Mouse (Mus musculus) activated CD4-positive, CD25-positive, alpha-beta regulatory T cell, adult 4 months (primary cell): Measurements from ENCODE around the gene Arl16. TPM values are rescaled to one million over a fixed set of nuclear protein-coding genes. Genes with fewer than 3 reads are reported as not detected.

Experiments
- ATAC-seq: one replicate; pipeline ENCODE4 v1.8.0; 2017
- polyA plus RNA-seq, 2 experiments: library from polyadenylated mRNA; unstranded; fragments of 100-300 nt; shearing (Covaris generic); gene quantifications; one replicate each; pipeline ENCODE4 v1.2.1; 2017

The Arl16 gene
- polyA plus RNA-seq, 2 experiments from 2014 or later = 24.4 to 30.8 TPM

DNA sequence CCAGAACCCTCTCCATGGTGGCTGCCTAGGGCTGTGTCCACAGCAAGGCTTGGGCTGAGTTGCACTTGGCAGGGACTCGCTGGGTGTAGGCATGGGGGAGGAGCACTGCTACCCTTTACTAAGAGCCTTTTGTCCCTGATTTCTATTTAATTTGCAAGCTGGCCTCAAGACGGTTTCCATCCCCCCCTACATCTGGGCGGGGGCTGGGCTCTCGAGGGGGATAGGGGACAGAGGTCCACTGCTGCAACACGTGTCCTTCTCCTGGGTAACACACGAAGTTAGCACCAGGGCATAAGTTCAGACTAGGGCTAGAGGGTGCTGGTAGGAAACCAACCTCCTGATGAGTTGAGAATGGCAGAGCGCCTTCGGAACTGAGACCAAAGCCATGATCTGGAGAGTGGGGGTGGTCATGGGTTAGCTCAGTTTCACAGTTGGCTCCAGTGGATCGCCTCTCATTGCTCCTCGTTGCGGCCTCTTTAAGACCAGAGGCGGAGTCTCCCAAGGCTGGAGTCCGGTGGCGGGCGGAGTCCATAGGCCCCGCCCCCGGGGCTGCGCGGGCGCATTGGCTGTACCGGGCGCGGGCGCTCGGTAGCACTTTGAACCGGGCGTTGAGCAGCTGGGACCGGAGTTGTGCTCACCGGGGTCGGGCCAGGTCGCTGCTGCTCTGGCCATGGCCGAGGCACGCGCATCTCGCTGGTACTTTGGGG, 24.1 kb upstream of the Arl16 start, which contains the start of gene Slc25a10:
Slc25a10 (plus strand) TSS at position 524 of the 707 bp plus-strand sequence.
- ATAC-seq = peak; percentile 67

DNA sequence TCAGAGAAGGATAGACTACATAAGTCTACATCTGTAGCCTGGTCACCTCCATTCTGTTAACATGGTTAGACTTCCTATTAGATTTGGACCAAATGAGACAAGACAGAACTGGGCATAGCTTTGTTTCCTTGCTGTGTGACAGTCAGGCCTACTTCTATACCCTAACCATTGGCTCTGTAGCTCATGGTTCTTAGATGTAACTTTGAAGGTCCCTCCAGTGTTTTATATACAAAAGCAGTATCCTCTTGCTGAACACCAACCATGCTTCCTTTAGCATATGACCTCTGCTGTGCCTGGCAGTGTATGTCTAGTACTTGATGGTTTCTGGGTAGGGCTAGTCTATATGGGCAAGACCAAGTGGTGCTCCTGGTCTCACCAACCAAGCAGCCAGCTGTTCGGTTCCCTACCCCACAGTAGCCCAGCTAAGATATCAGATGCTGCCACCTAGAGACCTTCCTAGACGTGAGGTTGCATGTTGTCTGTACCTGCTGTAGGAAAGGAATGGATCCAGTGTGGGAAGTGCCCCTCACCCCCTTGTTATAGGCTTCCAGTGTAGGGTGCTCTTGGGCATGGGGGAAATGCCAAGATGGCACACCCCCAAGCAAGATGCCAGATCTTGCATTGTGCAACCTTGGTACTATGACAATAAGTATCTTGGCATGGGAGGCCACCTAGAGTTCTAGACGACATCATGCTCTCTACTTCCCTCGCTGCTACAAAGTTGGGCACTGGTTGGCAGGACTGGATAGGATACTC, 23.1 kb upstream of the Arl16 start:
- ATAC-seq = no peak

DNA sequence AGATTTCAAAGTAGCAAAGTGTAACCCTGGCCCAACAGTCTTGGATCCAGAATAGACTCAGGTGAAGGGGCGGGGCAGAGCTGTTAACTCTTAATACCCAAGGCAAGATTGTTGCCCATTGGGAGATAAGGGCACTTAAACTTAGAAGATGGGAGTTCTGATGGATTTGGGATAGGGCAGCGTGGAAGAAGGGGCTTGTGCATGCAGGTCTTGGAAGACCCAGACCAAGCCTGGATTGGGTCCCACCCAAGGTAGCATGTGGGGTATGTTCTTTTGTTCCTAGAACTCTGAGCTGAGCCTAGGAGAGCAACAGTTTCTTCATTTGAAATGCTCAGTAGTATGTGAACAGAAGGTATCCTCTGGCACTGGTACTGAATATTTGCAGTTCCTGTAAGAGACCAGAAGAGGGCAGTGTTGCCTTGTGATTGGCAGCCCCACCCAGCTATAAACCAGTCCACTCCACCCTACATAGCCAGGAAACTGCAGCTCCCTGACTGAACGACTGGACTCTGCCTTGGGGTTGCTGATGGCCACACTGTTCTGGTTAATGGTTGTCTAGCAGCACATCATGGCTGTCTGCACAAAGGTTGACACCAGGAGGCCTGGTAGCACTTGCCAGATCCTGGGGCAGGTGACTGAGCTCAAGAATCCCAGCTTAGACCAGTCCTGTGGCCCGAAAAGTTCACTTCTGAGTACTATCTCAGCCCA, 21.8 kb upstream of the Arl16 start:
- ATAC-seq = no peak

- no peak for ATAC-seq
Observed at GRCm38 (mm10) chr11:120488516-120488915, 21.1 kb upstream of the Arl16 start.

- ATAC-seq = no peak
Observed at GRCm38 (mm10) chr11:120485251-120485650, 17.8 kb upstream of the Arl16 start.

DNA sequence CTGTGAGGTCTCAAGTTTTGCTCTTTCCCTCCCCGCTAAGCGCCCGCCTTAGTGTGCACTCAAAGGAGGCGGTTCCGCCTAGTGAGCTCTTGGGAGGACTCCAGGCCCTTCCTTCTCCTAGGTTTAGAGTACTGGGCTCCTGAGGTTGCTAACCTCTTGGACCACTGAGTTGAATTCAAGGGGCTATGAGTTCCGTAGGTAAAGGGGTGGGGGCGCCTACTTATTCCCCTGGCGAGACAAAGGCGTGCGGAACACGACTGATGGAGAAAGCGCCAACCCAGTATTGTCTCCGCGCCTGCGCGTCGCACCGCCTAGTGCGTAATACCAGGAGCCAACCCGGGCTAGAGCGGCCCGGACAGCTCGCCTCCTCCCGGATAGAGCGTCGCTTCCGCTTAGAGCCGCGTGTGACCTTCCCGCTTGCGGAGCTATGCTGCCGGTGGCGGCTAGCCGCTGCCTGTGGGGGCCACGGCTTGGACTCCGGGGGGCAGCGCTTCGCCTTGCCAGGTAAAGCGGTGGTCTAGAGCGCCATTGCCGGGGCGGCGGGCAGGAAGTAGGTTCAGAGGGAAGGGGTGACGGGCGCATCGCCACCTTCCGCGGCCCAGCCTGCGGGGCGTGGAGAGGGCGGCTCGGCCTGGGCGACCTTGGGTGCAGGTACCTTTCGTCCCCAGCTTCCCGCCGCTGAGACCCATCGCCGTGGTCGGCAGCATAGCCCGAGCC, 17.0 kb upstream of the Arl16 start, which contains the start of gene Mrpl12:
Mrpl12 (plus strand) TSS at position 349 of the 717 bp plus-strand sequence.
- peak; percentile 94 for ATAC-seq

DNA sequence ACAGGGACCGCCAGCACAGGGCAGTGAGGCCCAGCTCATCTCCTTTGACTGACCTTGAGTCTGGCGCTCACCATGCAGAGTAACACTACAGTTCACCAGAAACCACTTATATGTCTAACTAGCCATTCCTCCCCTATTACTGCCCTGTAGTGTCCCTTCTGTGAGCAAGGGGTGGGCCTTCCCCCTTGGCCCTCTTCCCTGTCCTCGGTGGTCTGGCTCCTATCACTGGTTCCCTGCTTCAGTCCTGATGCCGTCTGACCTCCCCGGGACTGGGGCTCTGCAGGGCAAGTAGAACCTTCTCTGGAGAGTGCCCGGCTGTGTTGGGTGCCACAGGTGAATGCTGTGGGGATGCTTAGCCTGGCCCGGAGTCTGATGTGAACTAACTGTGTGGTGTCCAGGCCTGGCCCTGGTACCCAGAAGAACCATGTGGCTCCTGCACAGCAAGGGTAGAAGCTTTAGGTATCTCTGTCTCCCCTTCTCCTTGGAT, 16.1 kb upstream of the Arl16 start:
- ATAC-seq = no peak

DNA sequence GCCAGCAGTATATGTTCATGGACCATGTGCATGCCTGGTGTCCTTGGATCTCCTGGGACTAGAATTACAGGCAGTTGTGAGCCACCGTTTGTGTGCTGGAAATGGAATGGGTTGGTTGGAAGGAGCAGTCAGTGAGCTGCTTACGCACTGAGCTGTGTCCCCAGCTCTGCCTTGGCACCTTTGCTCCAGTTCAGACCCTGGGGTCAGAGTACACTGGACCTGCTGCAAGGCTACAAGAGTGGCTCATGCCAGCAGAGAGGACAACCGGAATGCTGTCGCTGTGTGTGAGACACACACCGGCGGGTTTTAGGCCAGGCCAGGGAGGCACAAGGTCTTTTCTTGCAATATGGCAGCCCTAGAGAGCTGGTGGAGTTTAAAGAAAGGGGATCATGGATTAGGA, 4.6 kb upstream of the Arl16 start:
- ATAC-seq = no peak

GRCm38 (mm10) chr11:120467736-120468092, 307 bp upstream of the Arl16 start:
- no peak for ATAC-seq

- ATAC-seq = no peak
Observed at GRCm38 (mm10) chr11:120465521-120465920, 1.9 kb downstream of the Arl16 start.

DNA sequence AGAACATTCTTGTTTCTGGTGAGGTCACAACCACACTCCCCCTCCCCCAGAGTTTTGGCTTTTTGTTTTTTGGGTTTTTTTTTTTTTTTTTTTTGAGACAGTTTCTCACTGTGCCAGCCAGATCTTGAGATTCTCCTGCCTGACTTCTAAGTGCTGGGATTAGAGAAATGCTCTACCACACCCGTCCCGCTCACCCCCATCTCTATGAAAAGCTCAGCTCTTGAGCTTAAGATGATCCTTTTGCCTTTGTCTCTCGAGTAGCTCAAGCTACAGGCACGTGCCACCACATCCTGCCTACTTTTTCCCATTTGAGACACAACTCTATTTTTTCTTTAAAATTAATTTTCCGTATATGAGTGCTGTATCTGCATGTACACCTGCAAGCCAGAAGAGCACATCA, 3.0 kb downstream of the Arl16 start:
- no peak for ATAC-seq

GRCm38 (mm10) chr11:120463536-120463935, 3.9 kb downstream of the Arl16 start:
- no peak for ATAC-seq

DNA sequence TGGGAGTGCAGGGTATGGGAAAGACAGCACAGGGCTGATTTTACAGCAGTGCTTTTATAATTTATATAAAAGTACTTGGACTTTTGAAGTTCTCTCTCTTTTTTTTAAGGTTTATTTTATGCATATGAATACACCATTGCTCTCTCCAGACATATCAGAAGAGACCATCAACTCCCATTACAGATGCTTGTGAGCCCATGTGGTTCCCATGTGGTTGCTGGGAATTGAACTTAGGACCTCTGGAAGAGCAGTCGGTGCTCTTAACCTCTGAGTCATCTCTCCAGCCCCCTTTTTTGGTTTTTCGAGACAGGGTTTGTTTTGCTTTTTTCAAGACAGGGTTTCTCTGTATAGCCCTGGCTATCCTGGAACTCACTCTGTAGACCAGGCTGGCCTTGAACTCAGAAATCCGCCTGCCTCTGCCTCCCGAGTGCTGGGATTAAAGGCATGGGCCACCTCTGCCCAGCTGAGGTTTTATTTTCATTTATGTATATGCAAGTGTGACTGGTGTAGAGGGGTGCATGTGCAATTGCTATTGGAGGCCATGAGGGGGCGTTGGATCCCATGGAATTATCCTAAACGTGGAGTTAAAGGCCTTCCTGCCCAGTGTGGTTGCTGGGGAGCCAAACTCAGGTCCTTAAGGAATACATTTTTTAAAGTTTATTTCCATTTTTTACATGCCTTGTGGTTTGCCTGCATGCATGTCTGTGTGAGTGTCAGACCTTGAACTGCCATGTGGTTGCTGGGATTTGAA, 8.4 kb downstream of the Arl16 start:
- no peak for ATAC-seq

DNA sequence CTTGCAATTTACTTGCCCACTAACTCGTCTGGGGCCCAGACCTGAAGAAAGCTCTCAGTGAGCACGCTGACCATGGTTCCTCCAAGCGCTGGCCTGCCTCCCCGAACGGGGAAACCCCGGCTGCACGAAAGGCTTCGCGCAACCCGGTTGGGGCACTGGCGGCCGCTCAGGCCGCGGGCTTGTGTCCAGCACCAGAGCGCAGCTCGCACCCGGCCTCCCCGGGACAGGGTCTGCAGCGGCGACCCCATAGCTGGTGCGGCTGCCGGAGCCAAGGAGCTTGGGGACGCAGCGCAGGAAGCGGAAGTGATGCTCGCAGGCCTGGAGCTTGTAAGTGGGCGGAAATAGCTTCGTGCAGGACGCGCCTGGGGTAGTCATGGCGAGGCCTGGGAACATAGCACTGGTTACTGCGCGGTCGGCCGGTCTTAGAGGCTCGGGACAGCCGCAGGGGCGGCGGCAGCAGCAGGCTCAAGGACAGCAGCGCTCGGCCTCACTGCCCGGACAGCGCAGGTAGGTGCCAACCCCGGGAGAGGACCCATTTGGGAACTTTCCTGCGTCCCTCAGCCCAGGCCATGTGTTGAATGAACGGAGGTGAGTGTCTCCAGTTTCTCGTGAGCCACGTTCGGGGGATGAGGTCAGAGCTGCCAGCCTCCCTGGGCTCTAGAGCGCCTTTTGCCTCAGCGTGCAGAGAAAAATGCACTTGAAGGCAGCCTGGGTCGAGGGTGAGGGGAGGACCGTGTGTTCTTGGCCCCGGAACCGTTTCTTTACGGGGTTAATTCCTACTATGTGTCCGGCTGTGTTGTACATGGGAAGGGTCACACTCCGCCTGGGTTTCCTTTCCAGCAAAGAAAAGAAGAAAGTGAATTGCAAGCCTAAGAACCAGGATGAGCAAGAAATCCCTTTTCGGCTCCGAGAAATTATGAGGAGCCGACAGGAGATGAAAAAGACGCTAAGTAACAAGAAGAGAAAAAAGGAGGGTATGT, 9.3 kb downstream of the Arl16 start, which contains the start of the genes Oxld1 and Ccdc137:
Oxld1 (minus strand) TSS at position 297 of the 980 bp plus-strand sequence.
Ccdc137 (plus strand) TSS at position 344 of the 980 bp plus-strand sequence.
- peak; percentile 98 for ATAC-seq

GRCm38 (mm10) chr11:120457370-120457769, 10.0 kb downstream of the Arl16 start:
- peak; percentile 29 for ATAC-seq

DNA sequence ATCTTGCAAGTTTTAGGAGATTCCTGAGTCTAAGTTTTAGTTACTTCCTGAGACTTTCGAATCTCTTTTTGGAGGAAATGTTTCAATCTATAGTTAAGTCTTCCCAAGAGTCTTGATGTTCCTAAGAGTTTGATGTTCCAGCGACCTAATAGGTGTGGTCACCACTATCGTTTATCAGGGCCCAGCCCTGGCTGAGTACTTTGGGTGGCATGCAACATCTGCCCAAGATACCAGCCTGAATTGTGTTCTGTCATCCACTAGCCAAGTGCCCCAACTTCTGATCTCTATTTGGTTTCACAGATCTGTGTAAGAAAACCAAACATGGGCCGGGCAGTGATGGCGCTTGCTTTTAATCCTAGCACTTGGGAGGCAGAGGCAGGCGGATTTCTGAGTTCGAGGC, 12.0 kb downstream of the Arl16 start:
- ATAC-seq = no peak

GRCm38 (mm10) chr11:120454965-120455364, 12.4 kb downstream of the Arl16 start:
- no peak for ATAC-seq

- no peak for ATAC-seq
Observed at GRCm38 (mm10) chr11:120453306-120453705, 14.1 kb downstream of the Arl16 start, which contains the start of gene Pde6g. Gene Pde6g (minus strand): TSS chr11:120453500.

DNA sequence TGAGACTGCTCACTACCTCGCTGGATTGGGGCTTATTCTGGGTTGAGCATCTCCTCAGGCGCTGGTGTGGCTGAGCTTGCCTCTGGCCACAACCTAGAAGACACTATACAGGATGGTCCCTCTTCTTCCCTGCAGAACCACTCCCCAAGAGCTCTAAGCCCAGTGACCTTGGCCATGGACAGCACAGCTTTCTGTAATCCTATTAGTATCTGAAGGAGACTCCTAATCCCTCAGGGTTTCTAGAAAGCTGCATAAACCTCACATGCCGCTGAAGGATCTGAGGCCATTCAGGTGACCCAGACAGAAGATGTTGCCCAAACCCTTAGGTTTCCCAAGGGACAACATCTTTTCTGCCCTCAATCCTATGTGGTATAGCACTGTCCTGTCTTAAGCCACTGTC, 15.2 kb downstream of the Arl16 start:
- no peak for ATAC-seq

DNA sequence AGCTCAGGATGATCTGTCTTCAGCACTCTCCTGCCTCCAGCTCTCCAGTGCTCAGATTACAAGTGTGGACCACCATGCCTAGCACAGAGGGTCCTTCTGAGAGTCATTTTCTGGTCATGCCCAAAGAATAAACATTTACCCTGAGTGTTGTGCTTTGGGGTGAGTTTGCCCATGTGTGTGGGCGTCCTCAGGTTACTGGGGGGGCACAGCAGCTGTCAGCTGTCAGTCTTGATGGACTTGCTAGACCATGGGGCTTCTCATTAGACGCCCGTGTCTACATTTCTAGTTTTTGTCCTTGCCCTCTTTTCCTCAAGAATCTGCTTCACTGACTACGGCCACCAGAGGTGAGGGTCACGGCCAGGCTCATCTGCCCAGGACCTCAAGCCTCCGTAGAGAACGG, 20.2 kb downstream of the Arl16 start:
- ATAC-seq = no peak
